11 mouse cellular contexts compared by ENCODE assay signal in the genomic region with DNA sequence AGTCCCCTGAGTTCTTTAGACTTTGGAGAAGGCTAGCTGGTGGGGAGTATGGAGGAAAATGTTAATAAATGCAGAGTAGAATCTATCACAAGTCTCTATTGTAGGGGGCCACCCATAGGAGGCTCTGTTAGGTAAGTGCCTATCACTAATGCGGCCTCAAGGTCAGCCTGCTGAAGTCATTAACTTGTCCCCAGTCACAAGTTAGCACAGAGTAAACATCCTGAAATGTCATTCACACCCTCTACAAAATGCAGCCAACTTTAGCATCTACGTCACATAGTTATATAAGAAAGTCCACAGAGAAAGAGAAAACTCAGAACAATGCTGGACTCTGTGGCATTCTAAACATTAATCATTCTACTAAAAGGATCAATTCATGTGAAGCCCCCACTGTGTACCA.
DNase-seq lines count a peak whose midpoint lies in the region; ATAC-seq lines count a peak whose summit lies in the region.
"Had no signal": no experiment of that assay in that cellular context is flagged by ENCODE, and none has a peak within 500 bp of the region (broad histone marks: within the 10 kb centered on the region; RNA-seq: fewer than 3 reads in every experiment).

No protein-coding gene starts in this region.

- H3K9me3 ChIP-seq in intestine, embryonic 15.5 days, result no peaks in the 10 kb centered on the region
- no peaks in the 10 kb centered on the region for H3K9me3 ChIP-seq in intestine, embryonic 16.5 days (ENCODE audit: control insufficient read depth, low read length)
- H3K9me3 ChIP-seq in heart, embryonic 16.5 days (replicated peaks; ENCODE audit: control insufficient read depth, low read length), result no peaks in the 10 kb centered on the region
- no peaks in the 10 kb centered on the region for H3K9me3 ChIP-seq in forebrain, embryonic 16.5 days (ENCODE audit: control insufficient read depth, low read length)
- H3K9me3 ChIP-seq: hindbrain, embryonic 12.5 days; limb, embryonic 15.5 days; midbrain, embryonic 15.5 days had no signal

- no peak overlapping the region for H3K9ac ChIP-seq in intestine, embryonic 15.5 days
- no peak overlapping the region for H3K9ac ChIP-seq in intestine, embryonic 16.5 days (ENCODE audit: low read depth, low read length)
- no peak overlapping the region for H3K9ac ChIP-seq in heart, embryonic 16.5 days (ENCODE audit: low read length)
- no peak overlapping the region for H3K9ac ChIP-seq in forebrain, embryonic 16.5 days (replicated peaks; ENCODE audit: low read depth, low read length)
- H3K9ac ChIP-seq: hindbrain, embryonic 12.5 days; limb, embryonic 15.5 days; midbrain, embryonic 15.5 days had no signal

- H3K4me3 ChIP-seq in intestine, embryonic 15.5 days (replicated peaks), result no peak overlapping the region
- no peak overlapping the region for H3K4me3 ChIP-seq in intestine, embryonic 16.5 days (ENCODE audit: low read length)
- H3K4me3 ChIP-seq in heart, embryonic 16.5 days (ENCODE audit: low read length), result no peak overlapping the region
- no peak overlapping the region for H3K4me3 ChIP-seq in forebrain, embryonic 16.5 days (replicated peaks; ENCODE audit: low read length)
- H3K4me3 ChIP-seq: hindbrain, embryonic 12.5 days; limb, embryonic 15.5 days; midbrain, embryonic 15.5 days had no signal

- no peaks in the 10 kb centered on the region for H3K27me3 ChIP-seq in intestine, embryonic 15.5 days (replicated peaks)
- H3K27me3 ChIP-seq in intestine, embryonic 16.5 days (replicated peaks; ENCODE audit: control insufficient read depth, insufficient read depth, low read length), result no peaks in the 10 kb centered on the region
- no peaks in the 10 kb centered on the region for H3K27me3 ChIP-seq in heart, embryonic 16.5 days (ENCODE audit: control insufficient read depth, insufficient read depth, low read length)
- H3K27me3 ChIP-seq in forebrain, embryonic 16.5 days (replicated peaks; ENCODE audit: control insufficient read depth, insufficient read depth, low read length), result no peaks in the 10 kb centered on the region
- H3K27me3 ChIP-seq: hindbrain, embryonic 12.5 days; limb, embryonic 15.5 days; midbrain, embryonic 15.5 days had no signal

- H3K36me3 ChIP-seq in intestine, embryonic 15.5 days, result no peaks in the 10 kb centered on the region
- no peaks in the 10 kb centered on the region for H3K36me3 ChIP-seq in intestine, embryonic 16.5 days (ENCODE audit: control insufficient read depth, insufficient read depth, low read length)
- H3K36me3 ChIP-seq in heart, embryonic 16.5 days (ENCODE audit: control insufficient read depth, insufficient read depth), result no peaks in the 10 kb centered on the region
- H3K36me3 ChIP-seq in forebrain, embryonic 16.5 days (ENCODE audit: control insufficient read depth, insufficient read depth), result no peaks in the 10 kb centered on the region
- H3K36me3 ChIP-seq: hindbrain, embryonic 12.5 days; limb, embryonic 15.5 days; midbrain, embryonic 15.5 days had no signal

- ATAC-seq in intestine, embryonic 15.5 days, result peak; percentile 45; the same call in 1 of the 2 replicates
- no peak for ATAC-seq in intestine, embryonic 16.5 days
- no peak for ATAC-seq in heart, embryonic 16.5 days (replicated peaks; ENCODE audit: extremely low read depth, insufficient read depth, low FRiP score)
- no peak for ATAC-seq in forebrain, embryonic 16.5 days
- ATAC-seq: midbrain, embryonic 15.5 days had no signal

- no peak overlapping the region for H3K4me2 ChIP-seq in intestine, embryonic 15.5 days (replicated peaks)
- H3K4me2 ChIP-seq in intestine, embryonic 16.5 days (ENCODE audit: low read depth, low read length), result no peak overlapping the region
- no peak overlapping the region for H3K4me2 ChIP-seq in heart, embryonic 16.5 days (ENCODE audit: low read depth, low read length)
- no peak overlapping the region for H3K4me2 ChIP-seq in forebrain, embryonic 16.5 days (ENCODE audit: low read length)
- H3K4me2 ChIP-seq: hindbrain, embryonic 12.5 days; limb, embryonic 15.5 days; midbrain, embryonic 15.5 days had no signal

- DNase-seq in lung, postnatal 36 days, result peak; percentile 55
- no peak for DNase-seq in lung, postnatal 14 days
- DNase-seq in left cerebral cortex, adult 18-20 months (ENCODE audit: low spot score in 2 of 2), result no peak
- DNase-seq: lung, adult 18-20 months had no signal

- no peak overlapping the region for H3K27ac ChIP-seq in intestine, embryonic 15.5 days
- no peak overlapping the region for H3K27ac ChIP-seq in intestine, embryonic 16.5 days (ENCODE audit: low read length)
- H3K27ac ChIP-seq in heart, embryonic 16.5 days (ENCODE audit: low read length), result peak overlapping the region; percentile 83
- H3K27ac ChIP-seq in forebrain, embryonic 16.5 days (ENCODE audit: low read length), result no peak overlapping the region
- H3K27ac ChIP-seq: hindbrain, embryonic 12.5 days; limb, embryonic 15.5 days; midbrain, embryonic 15.5 days had no signal

- WGBS in intestine, embryonic 15.5 days, result 67% methylated on average over 2 of the region's 2 CpGs
- 76% methylated on average over 2 of the region's 2 CpGs for WGBS in intestine, embryonic 16.5 days
- 55% methylated on average over 2 of the region's 2 CpGs for WGBS in heart, embryonic 16.5 days
- 87% methylated on average over 2 of the region's 2 CpGs for WGBS in forebrain, embryonic 16.5 days

- H3K4me1 ChIP-seq in intestine, embryonic 15.5 days (replicated peaks), result no peaks in the 10 kb centered on the region
- H3K4me1 ChIP-seq in intestine, embryonic 16.5 days (ENCODE audit: control insufficient read depth, insufficient read depth, low read length), result no peaks in the 10 kb centered on the region
- H3K4me1 ChIP-seq in heart, embryonic 16.5 days (ENCODE audit: control insufficient read depth, insufficient read depth, low read length), result peaks cover 24% of the 10 kb centered on the region
- peaks cover 3% of the 10 kb centered on the region for H3K4me1 ChIP-seq in forebrain, embryonic 16.5 days (replicated peaks; ENCODE audit: control insufficient read depth, insufficient read depth, low read length)
- H3K4me1 ChIP-seq: hindbrain, embryonic 12.5 days had no signal
